Mouse (Mus musculus): ENCODE results near the gene Tenm3. TPM values are rescaled to one million over a fixed set of nuclear protein-coding genes. Genes with fewer than 3 reads are reported as not detected.

The Tenm3 gene
- total and polyA plus RNA-seq, 3 experiments, result 0.03 to 0.08 (median 0.07) TPM

- dilution Hi-C loops (cut with MboI; ENCODE audit: extremely low pct_ligation_motif_present, extremely low pct_unique_long_range_greater_than_20kb, low sequenced_read_pairs) (no loop called here), in situ Hi-C loops (cut with MboI; ENCODE audit: low pct_ligation_motif_present, low pct_unique_long_range_greater_than_20kb, low sequenced_read_pairs) (no loop called here)
- H3K9me3 ChIP-seq (replicated peaks; ENCODE audit: low read length), result peaks cover 64% of the 10 kb centered on the region
- TF ChIP-seq MYC (IDR thresholded peaks at IDR 0.05; ENCODE audit: low read depth, low read length) (no peak), NRF1 (IDR thresholded peaks at IDR 0.05; ENCODE audit: low read depth, low read length) (no peak), UBTF (IDR thresholded peaks at IDR 0.05; ENCODE audit: low read depth, low read length) (no peak), CHD2 (IDR thresholded peaks at IDR 0.05; ENCODE audit: low read length) (no peak), SIN3A (IDR thresholded peaks at IDR 0.05; ENCODE audit: low read length) (no peak)
- H3K4me2 ChIP-seq (ENCODE audit: insufficient read depth, low read depth, poor library complexity, severe bottlenecking), result no peak overlapping the region
- H3K4me3 ChIP-seq (replicated peaks in 1 of 3; ENCODE audit: low read depth in 2 of 3, low read length in 2 of 3, poor library complexity in 1 of 3), result no peak overlapping the region
- no peaks in the 10 kb centered on the region for H3K79me2 ChIP-seq (replicated peaks; ENCODE audit: control insufficient read depth, extremely low read depth, insufficient read depth, poor library complexity, severe bottlenecking)
- no peaks in the 10 kb centered on the region for H3K4me1 ChIP-seq (ENCODE audit: control insufficient read depth in 1 of 2, insufficient read depth in 2 of 2)
- H3K27me3 ChIP-seq (replicated peaks), result no peaks in the 10 kb centered on the region
- no peak overlapping the region for H3K9ac ChIP-seq (ENCODE audit: insufficient read depth, low read depth)
- DNase-seq (ENCODE audit: extremely low read depth), result no peak
- no peak overlapping the region for H3K27ac ChIP-seq (ENCODE audit: insufficient read depth, low read depth)
- H3K36me3 ChIP-seq (replicated peaks in 1 of 2; ENCODE audit: control insufficient read depth in 1 of 2, insufficient read depth in 1 of 2, low read length in 1 of 2), result no peaks in the 10 kb centered on the region
Measured at GRCm38 (mm10) chr8:48296371-48296770, 547.4 kb downstream of the Tenm3 start.

- H3K79me2 ChIP-seq (replicated peaks; ENCODE audit: control insufficient read depth, extremely low read depth, insufficient read depth, poor library complexity, severe bottlenecking), result no peaks in the 10 kb centered on the region
- no peak overlapping the region for H3K27ac ChIP-seq (ENCODE audit: insufficient read depth, low read depth)
- dilution Hi-C loops (cut with MboI; ENCODE audit: extremely low pct_ligation_motif_present, extremely low pct_unique_long_range_greater_than_20kb, low sequenced_read_pairs), result no loop called here
- H3K27me3 ChIP-seq (replicated peaks), result no peaks in the 10 kb centered on the region
- in situ Hi-C loops (cut with MboI; ENCODE audit: low pct_ligation_motif_present, low pct_unique_long_range_greater_than_20kb, low sequenced_read_pairs), result no loop called here
- H3K4me3 ChIP-seq (replicated peaks in 1 of 3; ENCODE audit: low read depth in 2 of 3, low read length in 2 of 3, poor library complexity in 1 of 3), result no peak overlapping the region
- no peaks in the 10 kb centered on the region for H3K4me1 ChIP-seq (ENCODE audit: control insufficient read depth in 1 of 2, insufficient read depth in 2 of 2)
- H3K4me2 ChIP-seq (ENCODE audit: insufficient read depth, low read depth, poor library complexity, severe bottlenecking), result no peak overlapping the region
- TF ChIP-seq ZMIZ1 (IDR thresholded peaks at IDR 0.05; ENCODE audit: low read depth, low read length) (no peak), MYC (IDR thresholded peaks at IDR 0.05; ENCODE audit: low read depth, low read length) (no peak), CHD2 (IDR thresholded peaks at IDR 0.05; ENCODE audit: low read length) (no peak), EP300 (IDR thresholded peaks at IDR 0.05; ENCODE audit: low read length) (no peak), NRF1 (IDR thresholded peaks at IDR 0.05; ENCODE audit: low read depth, low read length) (no peak), KAT2A (IDR thresholded peaks at IDR 0.05; ENCODE audit: insufficient replicate concordance, low read length) (no peak), MXI1 (IDR thresholded peaks at IDR 0.05; ENCODE audit: low read depth, low read length) (no peak), NELFE (IDR thresholded peaks at IDR 0.05; ENCODE audit: low read depth, low read length) (no peak), UBTF (IDR thresholded peaks at IDR 0.05; ENCODE audit: low read depth, low read length) (no peak), MAFK (IDR thresholded peaks at IDR 0.05; ENCODE audit: insufficient replicate concordance, low read length) (no peak), USF2 (conservative IDR thresholded peaks at IDR 0.05; ENCODE audit: low read depth, low read length) (no peak), E2F4 (IDR thresholded peaks at IDR 0.05; ENCODE audit: insufficient replicate concordance, low read depth, low read length) (no peak), JUND (conservative IDR thresholded peaks at IDR 0.05; ENCODE audit: low read depth, low read length) (no peak), IRF4 (IDR thresholded peaks at IDR 0.05; ENCODE audit: low read depth, low read length) (no peak), HCFC1 (IDR thresholded peaks at IDR 0.05; ENCODE audit: low read depth, low read length) (no peak), ZKSCAN1 (IDR thresholded peaks at IDR 0.05; ENCODE audit: borderline replicate concordance, low read depth, low read length) (no peak)
- DNase-seq (ENCODE audit: extremely low read depth), result peak; percentile 11
- H3K36me3 ChIP-seq (replicated peaks in 1 of 2; ENCODE audit: control insufficient read depth in 1 of 2, insufficient read depth in 1 of 2, low read length in 1 of 2), result no peaks in the 10 kb centered on the region
- H3K9me3 ChIP-seq (replicated peaks; ENCODE audit: low read length), result peaks cover 63% of the 10 kb centered on the region
- H3K9ac ChIP-seq (ENCODE audit: insufficient read depth, low read depth), result no peak overlapping the region
Measured at GRCm38 (mm10) chr8:48295558-48295957, 548.2 kb downstream of the Tenm3 start.

Data from CH12.LX (cell line).